Mouse (Mus musculus) CH12.LX (cell line): ENCODE results near the gene Zfp867.

Source experiments
- CHD1 ChIP-seq: IDR thresholded peaks from 2 replicates; pipeline ENCODE4 v1.6.1; 2012; ENCODE audit warnings: low read depth, low read length, improper control_type of control experiment, inconsistent platforms
- CHD2 ChIP-seq: IDR thresholded peaks from 2 replicates; pipeline ENCODE4 v1.6.1; 2011; ENCODE audit warnings: low read length, improper control_type of control experiment
- CTCF ChIP-seq, 2 experiments: IDR thresholded peaks in 1 of 2; conservative IDR thresholded peaks in 1 of 2; 2 replicates each; pipeline ENCODE4 v1.5.1; 2011 to 2012; ENCODE audit warnings: low read depth in 2 of 2, low read length in 2 of 2, improper control_type of control experiment in 1 of 2, inconsistent platforms in 1 of 2, mild to moderate bottlenecking in 1 of 2, moderate library complexity in 1 of 2
- EP300 ChIP-seq: IDR thresholded peaks from 2 replicates; pipeline ENCODE4 v1.6.1; 2011; ENCODE audit warnings: low read length, improper control_type of control experiment
- IRF4 ChIP-seq: IDR thresholded peaks from 2 replicates; pipeline ENCODE4 v1.6.1; 2014; ENCODE audit warnings: low read depth, mild to moderate bottlenecking, inconsistent platforms, low read length, improper control_type of control experiment
- POLR2A ChIP-seq: IDR thresholded peaks from 2 replicates; pipeline ENCODE4 v1.6.1; 2011; ENCODE audit warnings: low read depth, mild to moderate bottlenecking, improper control_type of control experiment, low read length
- TCF12 ChIP-seq: IDR thresholded peaks from 2 replicates; pipeline ENCODE4 v1.6.1; 2014; ENCODE audit warnings: low read depth, mild to moderate bottlenecking, inconsistent platforms, low read length, improper control_type of control experiment
- UBTF ChIP-seq: IDR thresholded peaks from 2 replicates; pipeline ENCODE4 v1.6.1; 2012; ENCODE audit warnings: low read depth, mild to moderate bottlenecking, inconsistent platforms, low read length, improper control_type of control experiment, moderate library complexity
- USF2 ChIP-seq: conservative IDR thresholded peaks from 2 replicates; pipeline ENCODE4 v1.6.1; 2011; ENCODE audit warnings: low read depth, low read length, improper control_type of control experiment
- ZNF384 ChIP-seq: IDR thresholded peaks from 2 replicates; pipeline ENCODE4 v1.6.1; 2012; ENCODE audit warnings: low read depth, low read length, improper control_type of control experiment, inconsistent platforms

GRCm38 (mm10) chr11:59443102-59443501 is 29.2 kb downstream of the Zfp867 start:
- TF ChIP-seq ZNF384 (no peak), USF2 (no peak), POLR2A (no peak), CHD2 (no peak), CHD1 (no peak), CTCF (conservative IDR thresholded peaks at IDR 0.05 in 1 of 2, IDR thresholded peaks at IDR 0.05 in 1 of 2; ENCODE audit: low read depth in 2 of 2, low read length in 2 of 2) (peak; percentile 10 to 44; a peak in 3 of 4 replicates), UBTF (no peak), IRF4 (no peak), TCF12 (no peak), EP300 (no peak)
